Mouse (Mus musculus) liver, adult (tissue): ENCODE data around the gene Dscaml1.

Source experiments
- GATA4 ChIP-seq: IDR thresholded peaks from 2 replicates; pipeline ENCODE4 v1.6.1; 2014; ENCODE audit warnings: mild to moderate bottlenecking, low read length; ENCODE audit not compliant: insufficient replicate concordance

Gene Dscaml1

GRCm38 (mm10) chr9:45549796-45550195 lies 123.4 kb downstream of the Dscaml1 start:
- no peak for TF ChIP-seq GATA4

- TF ChIP-seq GATA4, result no peak
Measured at GRCm38 (mm10) chr9:45550210-45550609, 123.8 kb downstream of the Dscaml1 start.

- no peak for TF ChIP-seq GATA4
Measured at GRCm38 (mm10) chr9:45550662-45551061, 124.2 kb downstream of the Dscaml1 start.

DNA sequence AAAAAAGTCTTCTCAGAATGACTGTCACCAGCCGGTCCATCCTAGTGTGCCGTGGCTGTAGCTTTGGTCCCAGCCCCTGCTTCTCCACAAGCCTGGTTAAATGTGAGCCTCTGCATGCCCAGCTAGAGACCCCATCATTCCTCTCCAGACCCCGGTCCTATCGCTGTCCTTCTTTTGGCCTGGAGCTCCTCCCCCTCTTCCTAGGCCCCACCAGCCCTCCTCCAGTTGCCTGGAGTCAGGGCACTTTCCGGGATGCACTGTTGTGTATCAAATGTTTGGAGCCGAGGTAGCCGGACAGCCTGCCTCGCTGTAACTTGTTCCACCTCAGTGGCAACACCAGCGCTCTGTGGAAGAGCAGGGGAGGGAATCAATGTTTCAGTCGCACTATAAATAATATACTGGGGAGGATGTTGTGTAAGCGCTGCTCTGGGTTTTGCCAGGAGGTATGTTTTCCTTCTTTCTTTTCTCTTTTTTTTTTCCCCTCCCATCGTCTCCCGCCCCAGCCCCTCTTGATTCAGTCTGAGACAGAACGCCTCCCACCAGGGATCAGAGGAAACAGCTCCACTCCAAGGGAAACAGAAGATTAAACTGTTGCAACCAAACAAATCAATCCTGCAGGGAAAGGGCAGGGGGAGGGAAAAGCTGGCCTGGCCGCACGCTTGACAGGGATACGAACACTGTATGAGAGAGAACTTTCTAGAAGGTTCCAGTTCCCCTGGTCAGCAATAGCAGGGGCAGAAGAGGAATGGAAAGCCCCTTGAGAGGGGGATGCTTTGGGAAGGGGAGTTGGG lies 128.8 kb downstream of the Dscaml1 start:
- TF ChIP-seq GATA4, result no peak

- no peak for TF ChIP-seq GATA4
Measured at GRCm38 (mm10) chr9:45556882-45557281, 130.5 kb downstream of the Dscaml1 start.

DNA sequence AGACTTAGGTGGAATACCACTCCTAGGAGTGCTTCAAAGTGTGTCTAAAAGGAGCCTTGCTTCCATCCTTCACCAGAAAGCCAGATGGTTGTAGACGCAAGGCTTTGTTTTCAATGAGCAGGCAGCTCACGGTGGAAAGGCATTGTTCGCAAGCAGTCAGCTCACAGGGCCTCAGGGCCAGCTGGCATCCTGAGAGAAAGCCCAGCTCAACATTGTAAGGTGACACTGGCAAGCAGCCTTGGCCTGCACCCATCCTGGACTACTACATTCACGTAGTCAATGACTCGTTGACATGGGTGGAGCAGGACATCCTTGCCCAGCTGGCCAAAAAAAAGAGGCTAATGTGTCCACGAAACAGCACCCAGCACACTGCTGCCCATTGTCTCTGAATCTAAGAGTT lies 134.6 kb downstream of the Dscaml1 start:
- no peak for TF ChIP-seq GATA4

- TF ChIP-seq GATA4, result no peak
Measured at GRCm38 (mm10) chr9:45566843-45567578, 140.6 kb downstream of the Dscaml1 start.

GRCm38 (mm10) chr9:45569680-45570079 lies 143.3 kb downstream of the Dscaml1 start:
- no peak for TF ChIP-seq GATA4

DNA sequence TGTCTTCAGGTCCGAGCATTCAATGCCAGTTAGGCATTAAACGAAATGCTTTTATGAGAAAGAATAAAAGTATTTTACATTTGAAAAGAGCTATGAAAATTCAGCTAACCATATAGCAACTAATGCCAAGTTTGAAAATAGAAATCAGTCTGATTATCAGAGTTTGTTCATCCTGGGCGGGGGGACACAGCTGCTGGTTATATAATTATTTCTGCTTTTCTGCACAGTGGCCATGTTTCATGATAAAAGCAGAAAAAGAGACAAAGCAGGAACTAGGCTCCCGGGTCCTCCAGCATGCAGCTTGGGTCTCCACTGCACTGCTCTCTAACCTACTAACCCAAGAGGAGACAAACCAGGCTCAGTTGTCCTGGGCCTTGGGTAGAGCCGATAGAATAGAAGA lies 143.9 kb downstream of the Dscaml1 start:
- no peak for TF ChIP-seq GATA4

DNA sequence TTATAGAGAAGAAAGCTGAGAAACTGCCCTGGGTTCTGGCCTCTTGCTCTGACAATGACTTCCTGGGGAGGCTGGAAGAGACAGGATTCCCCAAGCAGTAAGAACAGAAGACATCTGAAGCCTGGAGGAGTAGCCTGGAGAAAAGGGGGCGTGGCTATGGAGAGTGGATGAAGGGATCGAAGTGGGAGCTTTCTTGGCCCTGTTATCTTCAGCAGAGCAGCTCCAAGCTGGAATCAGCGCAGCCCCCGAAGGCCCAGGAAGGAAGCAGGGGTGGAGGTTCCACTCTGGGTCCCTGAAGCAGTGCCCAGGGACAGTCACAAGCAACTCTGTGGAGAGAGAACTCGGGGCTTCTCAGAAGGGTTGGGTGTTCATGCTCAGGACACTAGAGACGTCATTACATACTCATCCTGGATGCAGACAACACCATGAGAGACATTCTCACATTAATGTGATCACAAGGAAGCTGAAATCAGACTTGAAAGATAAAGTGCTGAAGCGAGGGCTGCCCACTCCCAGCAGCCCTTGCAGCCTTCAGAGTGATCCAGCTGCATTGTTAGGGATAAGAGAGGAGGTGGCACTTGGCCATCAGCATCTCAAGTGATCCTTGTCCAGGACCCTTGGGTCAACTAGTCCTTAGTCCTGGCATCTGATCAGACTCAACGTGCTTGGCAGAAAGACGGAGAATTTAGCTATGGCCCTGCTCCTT lies 146.5 kb downstream of the Dscaml1 start:
- TF ChIP-seq GATA4, result no peak

DNA sequence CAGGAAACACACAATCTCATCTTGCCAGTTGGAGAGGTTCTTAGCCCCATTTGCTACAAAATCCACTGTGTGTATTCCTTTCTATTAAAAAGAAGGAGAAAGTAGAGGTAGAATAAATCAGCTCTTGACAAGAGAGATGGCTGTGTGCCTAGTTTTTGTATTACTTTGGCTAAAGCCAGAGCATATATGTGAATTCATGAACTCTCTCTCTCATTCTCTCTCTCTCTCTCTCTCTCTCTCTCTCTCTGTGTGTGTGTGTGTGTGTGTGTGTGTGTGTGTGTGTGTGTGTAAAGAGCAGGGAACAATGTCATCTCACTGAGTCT lies 147.0 kb downstream of the Dscaml1 start:
- TF ChIP-seq GATA4, result no peak

DNA sequence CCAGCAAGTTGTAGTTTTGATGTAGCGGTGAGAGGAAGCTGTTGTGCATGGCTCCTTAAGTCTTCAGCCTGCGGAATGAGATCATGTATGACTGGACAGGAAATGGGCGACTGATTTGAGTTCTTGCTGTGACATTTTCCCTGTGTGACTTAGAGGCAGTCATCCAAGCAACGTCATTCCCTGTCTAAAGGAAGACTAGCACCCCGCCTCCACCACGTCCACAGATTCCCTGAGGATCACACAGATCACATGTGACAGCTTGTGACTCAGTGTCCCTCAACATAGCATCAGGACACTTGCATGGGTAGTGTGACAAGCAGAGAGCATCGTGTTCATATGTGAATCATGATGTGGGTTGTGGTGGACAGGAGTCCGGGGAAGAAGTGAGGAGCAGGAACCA lies 147.6 kb downstream of the Dscaml1 start:
- no peak for TF ChIP-seq GATA4

DNA sequence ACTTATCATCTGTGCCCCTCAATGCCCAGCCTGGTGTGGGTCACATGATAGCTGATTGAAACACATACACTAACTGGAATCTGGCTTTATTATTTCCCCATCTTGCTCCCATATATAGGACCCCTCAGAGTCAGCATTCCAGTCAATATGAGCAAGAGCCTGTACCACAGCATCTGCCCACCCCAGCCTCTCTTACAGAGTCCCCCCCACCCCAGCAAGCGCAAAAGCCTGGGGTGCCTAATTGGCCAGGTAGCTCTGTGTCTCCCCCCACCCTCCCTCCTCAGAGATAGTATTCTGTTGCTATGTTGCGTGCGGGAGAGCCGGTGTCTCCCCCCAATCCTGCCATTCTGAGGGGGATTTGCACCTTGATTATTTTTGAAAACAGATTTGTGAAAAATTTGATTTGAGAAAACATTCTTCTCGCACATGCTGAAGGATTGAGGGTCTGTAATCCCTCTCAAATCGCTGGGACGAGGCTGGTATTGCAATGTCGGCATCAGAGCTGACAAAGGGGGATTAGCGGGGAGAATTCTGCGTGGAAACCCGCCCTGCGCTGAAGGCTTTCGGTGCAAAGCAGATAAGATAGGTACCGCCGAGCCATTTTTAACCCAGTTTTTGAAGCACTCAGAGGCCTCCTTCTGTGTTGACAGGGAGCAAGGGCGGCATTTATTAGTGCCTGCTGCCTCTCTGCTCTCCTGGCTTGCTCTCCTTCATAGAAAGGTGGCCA lies 153.8 kb downstream of the Dscaml1 start:
- no peak for TF ChIP-seq GATA4

DNA sequence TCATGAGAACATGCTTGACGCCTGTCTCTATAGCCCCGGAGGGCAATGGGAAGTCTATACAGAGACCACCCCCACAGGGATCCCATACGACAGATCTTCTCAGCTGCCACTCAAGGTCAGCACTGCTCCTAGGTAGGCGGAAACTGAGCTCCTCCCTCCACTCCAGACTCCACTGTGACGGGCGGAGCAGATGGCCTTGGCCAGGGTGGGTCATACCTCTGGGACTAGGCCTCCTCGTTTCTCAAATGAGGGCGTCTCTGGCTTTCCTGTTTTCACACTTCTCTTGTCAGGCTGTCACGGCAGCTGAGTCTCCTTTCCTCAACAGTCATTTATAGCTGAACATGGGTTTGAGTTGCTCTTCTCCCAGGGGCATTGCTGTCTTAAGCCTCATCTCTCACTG lies 160.0 kb downstream of the Dscaml1 start:
- no peak for TF ChIP-seq GATA4

- no peak for TF ChIP-seq GATA4
Measured at GRCm38 (mm10) chr9:45587704-45588103, 161.3 kb downstream of the Dscaml1 start.

GRCm38 (mm10) chr9:45589867-45590266 lies 163.4 kb downstream of the Dscaml1 start:
- no peak for TF ChIP-seq GATA4

- TF ChIP-seq GATA4, result no peak
Measured at GRCm38 (mm10) chr9:45591061-45591460, 164.6 kb downstream of the Dscaml1 start.
